Mouse (Mus musculus): Measurements from ENCODE around the gene Aqp1.

Gene Aqp1

DNA sequence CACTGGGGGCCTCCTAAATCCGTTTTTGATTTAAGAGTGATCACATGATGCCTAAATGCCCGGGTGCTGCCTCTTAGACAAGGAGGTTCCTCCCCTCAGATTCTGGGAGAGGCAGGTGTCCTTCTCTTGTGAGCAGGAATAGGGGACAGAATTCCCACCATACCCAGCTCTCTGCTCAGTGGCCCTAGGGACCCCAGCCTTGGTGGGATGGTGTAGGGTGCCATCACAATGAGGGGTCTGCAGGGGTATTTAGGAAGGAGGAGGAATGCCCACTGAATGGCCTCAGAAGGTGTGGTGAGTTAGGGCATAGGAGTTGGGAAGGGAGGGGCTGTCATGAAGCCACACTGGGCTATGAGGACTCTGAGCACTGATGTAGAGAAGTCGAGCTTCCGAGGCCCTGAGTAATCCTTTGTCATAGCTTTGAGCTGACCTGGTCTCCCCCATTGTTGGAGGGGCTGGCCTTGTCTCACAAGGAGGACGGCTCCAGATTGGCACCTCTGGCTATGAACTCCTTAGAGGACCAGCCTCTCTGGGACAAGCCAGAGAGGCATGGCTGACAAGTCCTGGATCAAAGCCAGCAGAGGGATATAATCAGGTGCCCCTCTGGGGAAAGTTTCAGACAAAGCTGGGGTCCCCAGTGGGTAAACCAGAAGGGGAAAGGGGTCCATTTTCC is 4.0 kb upstream of the Aqp1 start:
- no peak for DNase-seq (ENCODE audit: low read depth, low spot score)

DNA sequence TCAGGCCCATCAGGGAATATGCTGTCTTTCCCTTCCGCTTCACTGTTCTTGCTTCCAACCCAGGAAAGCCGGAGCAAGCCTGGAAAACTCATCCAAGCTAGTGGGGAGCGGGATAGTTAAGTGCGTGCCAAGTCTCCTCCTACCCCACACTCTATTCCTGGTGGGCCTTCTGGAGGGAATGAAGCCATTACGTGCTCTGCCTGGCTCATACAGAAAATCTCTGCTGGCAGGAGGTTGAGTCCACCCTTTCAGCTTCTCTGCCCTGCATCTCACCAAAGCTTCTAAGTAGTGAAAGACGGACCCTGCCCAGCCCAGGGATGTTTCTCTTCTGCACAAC is 3.5 kb upstream of the Aqp1 start:
- DNase-seq (ENCODE audit: low read depth, low spot score), result no peak

GRCm38 (mm10) chr6:55337242-55337641 is 1.0 kb downstream of the Aqp1 start:
- no peak for DNase-seq (ENCODE audit: low read depth, low spot score)

DNA sequence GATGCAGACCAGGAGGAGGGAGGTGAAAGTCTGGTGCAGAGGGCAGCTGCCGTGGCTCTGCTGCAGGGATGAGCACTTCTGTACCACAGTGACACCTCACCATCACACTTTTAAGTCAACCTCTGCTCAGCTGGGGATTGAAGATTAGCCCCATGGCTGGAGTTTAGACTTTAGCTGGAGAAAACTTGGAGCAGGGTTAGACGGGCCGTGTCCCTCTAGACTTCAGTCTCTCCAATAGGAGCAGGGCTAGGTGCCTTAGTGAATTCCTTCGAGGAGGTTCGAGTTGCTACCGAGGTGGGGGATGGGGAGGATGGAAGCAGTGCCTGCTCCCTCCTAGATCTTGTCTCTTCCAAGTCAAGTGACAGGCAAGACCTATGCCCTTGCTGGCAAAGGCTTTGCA is 1.8 kb downstream of the Aqp1 start:
- DNase-seq (ENCODE audit: low read depth, low spot score), result no peak

DNA sequence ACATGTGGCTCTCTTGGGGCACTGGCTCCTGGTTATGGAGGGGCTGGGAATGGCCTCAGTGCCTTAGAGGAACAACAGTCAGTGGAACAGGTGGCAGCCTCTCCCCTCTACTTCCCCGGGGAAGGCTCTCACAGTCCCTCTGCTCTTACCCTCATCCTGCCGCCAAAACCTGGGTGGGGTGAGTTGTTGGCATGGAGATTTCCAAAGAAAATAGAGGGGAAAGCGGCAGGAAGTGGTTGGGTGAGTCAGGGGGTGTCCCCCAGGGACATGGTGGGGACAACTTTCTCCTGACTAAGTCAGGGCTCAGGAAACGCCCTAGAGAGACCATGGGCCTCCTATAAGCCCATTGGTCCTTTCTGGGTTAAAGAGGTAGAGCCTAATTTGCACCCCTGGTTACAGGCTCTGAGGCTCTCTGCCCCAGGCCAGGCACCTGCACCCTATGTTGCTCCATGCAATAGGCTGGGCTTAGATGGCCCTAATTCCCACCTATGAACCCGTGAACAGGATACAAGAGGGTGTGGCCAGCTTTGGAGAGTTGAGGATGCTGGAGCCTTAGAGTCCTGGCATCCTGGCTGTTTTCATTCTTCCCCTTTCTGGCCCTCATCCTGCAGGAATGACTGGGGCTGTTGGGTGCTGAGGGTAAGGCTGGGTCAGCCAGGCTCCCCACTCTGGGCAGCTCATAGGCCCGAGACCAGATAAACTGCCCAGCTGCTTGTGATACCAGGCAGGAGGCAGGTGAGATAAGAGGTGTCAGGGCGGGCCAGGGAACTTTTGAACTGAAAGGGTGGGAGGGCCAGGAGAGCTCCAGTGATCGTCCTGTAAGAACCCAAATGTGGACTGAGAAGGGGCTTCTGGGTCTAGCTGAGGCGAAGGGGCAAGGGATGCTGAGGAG is 2.9 kb downstream of the Aqp1 start:
- DNase-seq (ENCODE audit: low read depth, low spot score), result no peak

- DNase-seq (ENCODE audit: low read depth, low spot score), result no peak
Measured at GRCm38 (mm10) chr6:55341688-55342087, 5.5 kb downstream of the Aqp1 start.

DNA sequence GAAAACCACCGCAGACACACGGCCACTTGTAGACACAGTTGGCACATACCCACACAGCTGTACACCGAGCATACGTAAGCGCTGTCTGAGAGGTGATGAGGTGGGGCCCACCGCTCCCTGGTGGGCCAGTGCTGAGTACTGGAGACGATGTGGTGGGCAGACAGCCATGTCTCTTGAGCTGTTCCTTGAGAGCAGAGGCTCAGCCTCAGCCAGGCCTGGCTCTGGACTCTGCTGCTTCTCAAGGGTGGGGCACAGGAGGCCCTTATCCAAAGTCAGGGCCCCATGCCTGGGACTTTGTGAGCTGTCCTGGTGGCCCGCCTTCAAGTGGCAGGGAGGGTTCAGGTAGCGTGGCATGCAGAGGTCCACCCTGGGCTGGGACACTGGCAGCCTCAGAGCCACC is 6.1 kb downstream of the Aqp1 start:
- no peak for DNase-seq (ENCODE audit: low read depth, low spot score)

DNA sequence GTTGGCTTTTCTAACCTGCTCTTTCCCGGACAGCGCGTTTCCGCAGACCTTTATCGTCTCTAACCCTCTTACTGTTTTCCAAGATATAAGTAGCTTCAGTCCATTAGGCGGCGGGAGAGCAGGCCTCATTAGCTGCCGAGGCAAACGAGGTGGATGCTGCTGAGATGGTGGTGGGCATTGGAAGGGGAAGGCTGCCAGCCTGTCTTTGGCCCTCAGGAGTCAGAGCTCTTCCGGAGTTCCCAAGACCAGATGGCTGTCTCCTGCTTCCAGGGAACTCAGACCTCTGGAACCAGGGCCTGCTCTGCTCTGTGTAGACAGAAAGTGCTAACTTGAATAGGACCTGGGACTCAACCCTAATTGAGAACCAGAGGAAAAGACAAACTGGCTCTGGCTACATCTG is 7.2 kb downstream of the Aqp1 start:
- DNase-seq (ENCODE audit: low read depth, low spot score), result no peak

- DNase-seq (ENCODE audit: low read depth, low spot score), result no peak
Measured at GRCm38 (mm10) chr6:55344291-55345016, 8.2 kb downstream of the Aqp1 start.

GRCm38 (mm10) chr6:55345264-55345663 is 9.0 kb downstream of the Aqp1 start:
- no peak for DNase-seq (ENCODE audit: low read depth, low spot score)

DNA sequence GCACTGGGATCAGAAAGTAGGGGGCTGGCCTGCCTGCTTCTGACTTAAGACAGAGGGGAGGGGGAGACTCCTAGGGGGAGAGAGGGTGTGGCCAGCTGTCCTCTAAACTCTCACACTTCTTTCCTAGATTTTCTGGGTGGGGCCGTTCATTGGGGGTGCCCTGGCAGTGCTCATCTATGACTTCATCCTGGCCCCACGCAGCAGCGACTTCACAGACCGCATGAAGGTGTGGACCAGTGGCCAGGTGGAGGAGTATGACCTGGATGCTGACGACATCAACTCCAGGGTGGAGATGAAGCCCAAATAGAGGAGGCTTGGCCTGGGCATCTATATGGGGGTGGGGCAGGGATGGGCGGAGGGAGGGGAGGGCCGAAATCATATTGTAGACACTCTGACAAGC is 10.3 kb downstream of the Aqp1 start:
- no peak for DNase-seq (ENCODE audit: low read depth, low spot score)

GRCm38 (mm10) chr6:55347711-55348571 is 11.7 kb downstream of the Aqp1 start:
- DNase-seq (ENCODE audit: low read depth, low spot score), result no peak

DNA sequence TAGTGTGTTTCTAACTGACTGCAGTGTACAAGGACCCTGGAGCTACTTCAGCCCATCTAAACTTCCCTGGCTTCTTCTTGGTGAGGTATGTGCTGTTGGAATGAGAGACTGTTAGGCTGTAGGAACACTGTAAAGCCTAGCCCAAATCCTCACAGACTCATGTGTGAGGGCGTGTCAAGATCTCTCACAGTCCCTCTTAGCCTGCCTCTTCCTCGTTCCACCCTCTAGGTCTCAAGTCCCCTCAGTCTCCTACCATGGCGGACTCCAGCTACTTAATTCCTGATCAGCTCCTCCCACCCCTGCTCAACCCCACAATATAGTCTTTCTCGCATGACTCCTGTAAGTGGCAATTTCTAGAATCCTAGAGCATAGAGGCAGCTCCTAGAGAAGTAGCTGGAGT is 13.0 kb downstream of the Aqp1 start:
- DNase-seq (ENCODE audit: low read depth, low spot score), result no peak

DNA sequence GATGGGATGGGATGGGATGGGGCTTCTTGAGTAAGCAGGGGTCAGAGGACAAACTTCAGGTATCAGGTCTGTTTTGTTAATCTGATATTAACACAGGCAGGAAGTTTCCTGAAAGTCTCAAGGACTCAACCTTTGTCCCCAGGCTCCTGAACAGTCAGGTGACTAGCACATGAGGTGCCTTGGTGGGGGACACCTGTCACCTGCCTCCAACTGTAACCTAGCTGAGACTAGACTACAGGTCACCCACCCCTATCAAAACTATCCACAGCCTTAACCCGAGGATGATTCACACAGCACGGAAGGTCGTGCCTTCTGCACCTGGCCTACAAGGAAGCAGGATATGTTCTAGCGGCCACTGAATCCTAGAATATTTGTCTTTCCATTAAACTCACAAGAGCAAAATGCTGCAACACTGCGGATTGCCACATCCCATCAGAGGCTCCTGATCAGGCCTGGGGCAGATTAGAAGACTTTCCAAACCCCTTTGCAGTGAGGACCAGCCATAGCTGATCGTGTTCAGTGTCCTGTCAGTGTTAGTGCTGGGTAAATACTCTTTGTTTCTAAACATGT is 14.2 kb downstream of the Aqp1 start:
- no peak for DNase-seq (ENCODE audit: low read depth, low spot score)

DNA sequence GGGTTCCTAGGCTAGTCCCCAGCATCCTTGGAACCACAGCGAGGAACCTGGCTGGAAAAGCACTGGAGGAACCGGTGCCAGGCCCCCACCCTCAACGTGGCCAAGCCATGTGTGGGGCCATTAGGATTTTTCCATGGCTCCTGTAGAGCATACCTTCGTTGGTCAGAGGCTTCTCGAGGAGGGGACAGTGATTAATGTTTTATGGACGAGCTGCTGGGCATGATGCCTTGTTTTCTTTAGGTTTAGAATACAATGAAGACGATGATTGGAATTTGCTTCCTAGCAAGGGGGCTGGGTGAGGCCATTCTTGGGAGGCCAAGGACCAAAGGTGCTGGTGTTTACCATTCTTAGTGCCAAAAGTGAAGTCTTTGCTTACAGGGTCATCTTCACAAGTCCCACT is 15.5 kb downstream of the Aqp1 start:
- DNase-seq (ENCODE audit: low read depth, low spot score), result no peak

GRCm38 (mm10) chr6:55353711-55354445 is 17.6 kb downstream of the Aqp1 start:
- no peak for DNase-seq (ENCODE audit: low read depth, low spot score)

DNA sequence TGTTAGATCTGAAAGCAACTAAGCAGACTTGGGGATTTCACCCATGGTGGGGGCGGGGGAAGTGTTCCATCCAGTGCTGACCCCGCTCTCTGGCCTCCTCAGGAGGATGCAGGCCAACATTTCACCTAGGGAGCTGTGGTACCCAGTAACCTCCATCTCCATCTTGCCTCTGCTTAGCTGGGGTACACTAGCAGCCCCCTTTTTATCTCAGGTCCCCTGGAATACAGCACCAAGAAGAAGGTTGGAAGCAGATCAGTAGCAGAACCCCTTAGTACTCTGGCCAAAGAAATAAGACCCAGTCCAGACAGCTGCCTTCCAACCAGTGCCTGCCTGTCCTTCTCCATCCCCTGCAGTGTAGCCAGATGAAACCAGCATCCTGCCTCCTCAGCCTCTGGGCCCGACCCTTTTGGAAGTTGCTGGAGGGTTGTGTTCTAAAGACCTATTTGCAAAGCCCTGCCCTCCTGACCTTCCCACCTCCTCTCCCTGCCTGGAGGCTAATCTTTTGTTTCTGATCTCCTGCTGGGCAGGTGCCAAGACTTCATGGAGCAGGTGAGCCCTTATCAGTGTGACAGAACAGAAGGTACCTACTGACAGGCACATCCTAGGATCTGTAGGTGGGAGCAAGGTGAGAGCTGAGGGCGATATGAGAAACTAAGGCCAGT is 18.4 kb downstream of the Aqp1 start:
- no peak for DNase-seq (ENCODE audit: low read depth, low spot score)

DNA sequence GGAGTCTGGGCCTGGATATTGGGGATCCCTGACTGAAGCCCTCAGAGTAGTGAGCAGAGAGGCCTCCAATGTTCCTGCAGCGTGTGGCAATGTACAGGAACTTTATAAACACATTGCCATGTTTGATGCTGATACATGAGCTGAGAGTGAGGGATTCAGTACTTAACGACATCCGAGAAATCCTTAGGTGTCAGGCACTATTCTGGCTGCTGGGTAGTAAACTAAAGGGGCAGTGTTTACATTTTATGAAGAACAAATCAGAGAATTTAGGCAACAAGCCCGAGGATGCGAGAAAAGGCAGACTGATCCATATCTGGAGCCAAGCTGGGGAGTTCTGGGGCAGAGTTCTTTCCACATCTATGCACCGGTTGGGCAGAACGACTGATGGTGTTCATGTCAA is 19.3 kb downstream of the Aqp1 start:
- DNase-seq (ENCODE audit: low read depth, low spot score), result no peak

GRCm38 (mm10) chr6:55356017-55356703 is 19.9 kb downstream of the Aqp1 start:
- no peak for DNase-seq (ENCODE audit: low read depth, low spot score)

Measured in CD4-positive, CD25-positive, alpha-beta regulatory T cell, adult 2 months (primary cell).